Mouse (Mus musculus): ENCODE data around the gene Dxo. TPM values are rescaled to one million over a fixed set of nuclear protein-coding genes. Genes with fewer than 3 reads are reported as not detected.
A peak's percentile ranks its signal among the peaks of the same experiment; 100 is the strongest.
"Not testable (repeated sequence)": the region's sequence is repeated elsewhere in the genome, so short reads cannot be mapped to it uniquely, and the experiment has no call there.

Dxo gene
- 47.3 and 56.4 TPM in 2 replicates for polyA plus RNA-seq (2012; rRNA removed)

GRCm38 (mm10) chr17:34836856-34837221 is at the start of gene Dxo, which contains the start of gene Stk19:
Gene Dxo, plus strand, starts transcription at chr17:34837019.
Gene Stk19, minus strand, starts transcription at chr17:34836945.
- DNase-seq (ENCODE audit: extremely low spot score in 1 of 2, low spot score in 1 of 2) = peak; percentile 97 to 99

- no peak for DNase-seq (ENCODE audit: extremely low spot score in 1 of 2, low spot score in 1 of 2)
Measured at GRCm38 (mm10) chr17:34795016-34795415, 41.8 kb upstream of the Dxo start.

GRCm38 (mm10) chr17:34795633-34796032 is 41.2 kb upstream of the Dxo start:
- peak in 1 of 2 experiments; percentile 51 for DNase-seq (ENCODE audit: extremely low spot score in 1 of 2, low spot score in 1 of 2)

GRCm38 (mm10) chr17:34796311-34797140 is 40.3 kb upstream of the Dxo start:
- DNase-seq (ENCODE audit: extremely low spot score in 1 of 2, low spot score in 1 of 2) = no peak

- DNase-seq (ENCODE audit: extremely low spot score in 1 of 2, low spot score in 1 of 2) = not testable (repeated sequence)
Measured at GRCm38 (mm10) chr17:34797211-34797995, 39.4 kb upstream of the Dxo start.

- not testable (repeated sequence) for DNase-seq (ENCODE audit: extremely low spot score in 1 of 2, low spot score in 1 of 2)
Measured at GRCm38 (mm10) chr17:34798071-34798470, 38.7 kb upstream of the Dxo start.

GRCm38 (mm10) chr17:34798866-34799530 is 37.8 kb upstream of the Dxo start:
- DNase-seq (ENCODE audit: extremely low spot score in 1 of 2, low spot score in 1 of 2) = no peak

- DNase-seq (ENCODE audit: extremely low spot score in 1 of 2, low spot score in 1 of 2) = no peak
Measured at GRCm38 (mm10) chr17:34799531-34799925, 37.3 kb upstream of the Dxo start.

GRCm38 (mm10) chr17:34800781-34801305 is 36.0 kb upstream of the Dxo start:
- DNase-seq (ENCODE audit: extremely low spot score in 1 of 2, low spot score in 1 of 2) = not testable (repeated sequence)

- DNase-seq (ENCODE audit: extremely low spot score in 1 of 2, low spot score in 1 of 2) = not testable (repeated sequence)
Measured at GRCm38 (mm10) chr17:34802756-34803155, 34.1 kb upstream of the Dxo start.

GRCm38 (mm10) chr17:34803367-34803766 is 33.5 kb upstream of the Dxo start:
- not testable (repeated sequence) for DNase-seq (ENCODE audit: extremely low spot score in 1 of 2, low spot score in 1 of 2)

GRCm38 (mm10) chr17:34804301-34804700 is 32.5 kb upstream of the Dxo start, which contains the start of gene Cyp21a1:
Gene Cyp21a1, minus strand, starts transcription at chr17:34804561.
- not testable (repeated sequence) for DNase-seq (ENCODE audit: extremely low spot score in 1 of 2, low spot score in 1 of 2)

- DNase-seq (ENCODE audit: extremely low spot score in 1 of 2, low spot score in 1 of 2) = no peak
Measured at GRCm38 (mm10) chr17:34804871-34805562, 31.8 kb upstream of the Dxo start.

GRCm38 (mm10) chr17:34807176-34807575 is 29.6 kb upstream of the Dxo start:
- no peak for DNase-seq (ENCODE audit: extremely low spot score in 1 of 2, low spot score in 1 of 2)

- DNase-seq (ENCODE audit: extremely low spot score in 1 of 2, low spot score in 1 of 2) = no peak
Measured at GRCm38 (mm10) chr17:34808599-34809205, 28.1 kb upstream of the Dxo start.

GRCm38 (mm10) chr17:34810411-34810810 is 26.4 kb upstream of the Dxo start:
- DNase-seq (ENCODE audit: extremely low spot score in 1 of 2, low spot score in 1 of 2) = not testable (repeated sequence)

- not testable (repeated sequence) for DNase-seq (ENCODE audit: extremely low spot score in 1 of 2, low spot score in 1 of 2)
Measured at GRCm38 (mm10) chr17:34810811-34811210, 26.0 kb upstream of the Dxo start.

GRCm38 (mm10) chr17:34811275-34811674 is 25.5 kb upstream of the Dxo start:
- DNase-seq (ENCODE audit: extremely low spot score in 1 of 2, low spot score in 1 of 2) = no peak

- peak in 1 of 2 experiments; percentile 48 for DNase-seq (ENCODE audit: extremely low spot score in 1 of 2, low spot score in 1 of 2)
Measured at GRCm38 (mm10) chr17:34813747-34814146, 23.1 kb upstream of the Dxo start.
